Mouse (Mus musculus): ENCODE results near the gene Arid5b.
A peak's percentile ranks its signal among the peaks of the same experiment; 100 is the strongest.

Gene Arid5b

GRCm38 (mm10) chr10:68236956-68237455, 41.5 kb downstream of the Arid5b start:
- no peak for DNase-seq (ENCODE audit: low spot score in 2 of 2)

GRCm38 (mm10) chr10:68231385-68232182, 47.0 kb downstream of the Arid5b start:
- no peak for DNase-seq (ENCODE audit: low spot score in 2 of 2)

GRCm38 (mm10) chr10:68230653-68231384, 47.7 kb downstream of the Arid5b start:
- no peak for DNase-seq (ENCODE audit: low spot score in 2 of 2)

- DNase-seq (ENCODE audit: low spot score in 2 of 2), result no peak
Observed at GRCm38 (mm10) chr10:68229640-68230565, 48.6 kb downstream of the Arid5b start.

GRCm38 (mm10) chr10:68222676-68223075, 55.9 kb downstream of the Arid5b start:
- DNase-seq (ENCODE audit: low spot score in 2 of 2), result no peak

- DNase-seq (ENCODE audit: low spot score in 2 of 2), result no peak
Observed at GRCm38 (mm10) chr10:68222012-68222411, 56.5 kb downstream of the Arid5b start.

- DNase-seq (ENCODE audit: low spot score in 2 of 2), result no peak
Observed at GRCm38 (mm10) chr10:68219327-68219726, 59.2 kb downstream of the Arid5b start.

GRCm38 (mm10) chr10:68218678-68219077, 59.9 kb downstream of the Arid5b start:
- no peak for DNase-seq (ENCODE audit: low spot score in 2 of 2)

- DNase-seq (ENCODE audit: low spot score in 2 of 2), result no peak
Observed at GRCm38 (mm10) chr10:68214809-68215468, 63.6 kb downstream of the Arid5b start.

GRCm38 (mm10) chr10:68212061-68212915, 66.3 kb downstream of the Arid5b start:
- DNase-seq (ENCODE audit: low spot score in 2 of 2), result peak in 1 of 2 experiments; percentile 25

GRCm38 (mm10) chr10:68211514-68211913, 67.0 kb downstream of the Arid5b start:
- no peak for DNase-seq (ENCODE audit: low spot score in 2 of 2)

- DNase-seq (ENCODE audit: low spot score in 2 of 2), result no peak
Observed at GRCm38 (mm10) chr10:68210025-68210642, 68.4 kb downstream of the Arid5b start.

GRCm38 (mm10) chr10:68208670-68209065, 69.9 kb downstream of the Arid5b start:
- DNase-seq (ENCODE audit: low spot score in 2 of 2), result no peak

GRCm38 (mm10) chr10:68207803-68208669, 70.5 kb downstream of the Arid5b start:
- DNase-seq (ENCODE audit: low spot score in 2 of 2), result no peak

GRCm38 (mm10) chr10:68204391-68204790, 74.1 kb downstream of the Arid5b start:
- no peak for DNase-seq (ENCODE audit: low spot score in 2 of 2)

- no peak for DNase-seq (ENCODE audit: low spot score in 2 of 2)
Observed at GRCm38 (mm10) chr10:68203860-68204259, 74.7 kb downstream of the Arid5b start.

GRCm38 (mm10) chr10:68203322-68203721, 75.2 kb downstream of the Arid5b start:
- DNase-seq (ENCODE audit: low spot score in 2 of 2), result no peak

GRCm38 (mm10) chr10:68199440-68199839, 79.1 kb downstream of the Arid5b start:
- no peak for DNase-seq (ENCODE audit: low spot score in 2 of 2)

GRCm38 (mm10) chr10:68196324-68196723, 82.2 kb downstream of the Arid5b start:
- no peak for DNase-seq (ENCODE audit: low spot score in 2 of 2)
